Mouse (Mus musculus) kidney, adult 8-10 months (tissue): ENCODE measurements around the gene Adora1.
A peak's percentile ranks its signal among the peaks of the same experiment; 100 is the strongest.

Experiments
- DNase-seq, 2 experiments: peaks; one replicate each; pipeline ENCODE4 v3.0.0; 2022

Gene Adora1

GRCm38 (mm10) chr1:134192024-134192423 lies 43.2 kb downstream of the Adora1 start:
- DNase-seq: no peak

- DNase-seq: no peak
Observed at GRCm38 (mm10) chr1:134191192-134191591, 44.0 kb downstream of the Adora1 start.

- DNase-seq: peak in 1 of 2 experiments; percentile 6
Observed at GRCm38 (mm10) chr1:134188989-134189729, 46.1 kb downstream of the Adora1 start.

- DNase-seq: no peak
Observed at GRCm38 (mm10) chr1:134188217-134188616, 47.0 kb downstream of the Adora1 start.

- no peak for DNase-seq
Observed at GRCm38 (mm10) chr1:134184089-134184488, 51.1 kb downstream of the Adora1 start.

- DNase-seq: no peak
Observed at GRCm38 (mm10) chr1:134182025-134182424, 53.2 kb downstream of the Adora1 start, which contains the start of gene Chil1. Gene Chil1, plus strand, starts transcription at chr1:134182176.

- no peak for DNase-seq
Observed at GRCm38 (mm10) chr1:134177976-134178375, 57.3 kb downstream of the Adora1 start.

- DNase-seq: no peak
Observed at GRCm38 (mm10) chr1:134173081-134173480, 62.1 kb downstream of the Adora1 start.

- DNase-seq: no peak
Observed at GRCm38 (mm10) chr1:134168985-134169697, 66.1 kb downstream of the Adora1 start.

- no peak for DNase-seq
Observed at GRCm38 (mm10) chr1:134168567-134168966, 66.7 kb downstream of the Adora1 start.

- DNase-seq: no peak
Observed at GRCm38 (mm10) chr1:134167416-134168305, 67.6 kb downstream of the Adora1 start.

- no peak for DNase-seq
Observed at GRCm38 (mm10) chr1:134166547-134166946, 68.7 kb downstream of the Adora1 start.

- DNase-seq: no peak
Observed at GRCm38 (mm10) chr1:134164454-134164853, 70.8 kb downstream of the Adora1 start.

- peak; percentile 8 to 31 for DNase-seq
Observed at GRCm38 (mm10) chr1:134163476-134163875, 71.8 kb downstream of the Adora1 start.

- DNase-seq: no peak
Observed at GRCm38 (mm10) chr1:134162510-134163225, 72.6 kb downstream of the Adora1 start.

GRCm38 (mm10) chr1:134161399-134161798 lies 73.8 kb downstream of the Adora1 start:
- no peak for DNase-seq

- no peak for DNase-seq
Observed at GRCm38 (mm10) chr1:134160404-134160803, 74.8 kb downstream of the Adora1 start.

GRCm38 (mm10) chr1:134154655-134155054 lies 80.6 kb downstream of the Adora1 start:
- no peak for DNase-seq

GRCm38 (mm10) chr1:134154121-134154520 lies 81.1 kb downstream of the Adora1 start:
- DNase-seq: no peak

GRCm38 (mm10) chr1:134152626-134153590 lies 82.3 kb downstream of the Adora1 start:
- no peak for DNase-seq
